Mouse (Mus musculus) telencephalon, adult 2 months (tissue): ENCODE measurements around the gene Klhl8.

Experiments
- DNase-seq: peaks from one replicate; pipeline ENCODE4 v3.0.0-alpha.2; 2011; ENCODE audit warnings: low read depth, low spot score

Klhl8 gene

GRCm38 (mm10) chr5:103846609-103847008 is 64.5 kb downstream of the Klhl8 start:
- no peak for DNase-seq

GRCm38 (mm10) chr5:103846154-103846551 is 64.9 kb downstream of the Klhl8 start:
- no peak for DNase-seq

- no peak for DNase-seq
Measured at GRCm38 (mm10) chr5:103845418-103846153, 65.5 kb downstream of the Klhl8 start.

GRCm38 (mm10) chr5:103843938-103844337 is 67.1 kb downstream of the Klhl8 start:
- DNase-seq, result no peak

DNA sequence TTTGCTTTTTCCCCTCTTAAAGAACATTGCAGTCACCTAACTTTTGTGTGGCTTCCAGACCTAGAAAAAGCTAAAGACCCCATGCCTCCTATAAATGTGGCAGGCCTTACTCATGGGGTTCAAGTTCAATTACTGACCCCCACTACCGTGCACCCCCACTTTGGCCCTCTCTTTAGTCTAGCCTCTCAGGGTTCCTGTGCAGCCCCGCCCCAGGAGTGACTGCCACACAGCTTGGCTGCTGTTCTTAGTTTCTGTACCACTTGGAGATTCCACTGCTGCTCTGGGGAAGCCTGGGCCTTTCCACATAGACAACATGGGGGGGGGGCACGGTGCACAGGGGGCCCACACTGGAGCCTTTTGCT is 71.8 kb downstream of the Klhl8 start:
- DNase-seq, result no peak

DNA sequence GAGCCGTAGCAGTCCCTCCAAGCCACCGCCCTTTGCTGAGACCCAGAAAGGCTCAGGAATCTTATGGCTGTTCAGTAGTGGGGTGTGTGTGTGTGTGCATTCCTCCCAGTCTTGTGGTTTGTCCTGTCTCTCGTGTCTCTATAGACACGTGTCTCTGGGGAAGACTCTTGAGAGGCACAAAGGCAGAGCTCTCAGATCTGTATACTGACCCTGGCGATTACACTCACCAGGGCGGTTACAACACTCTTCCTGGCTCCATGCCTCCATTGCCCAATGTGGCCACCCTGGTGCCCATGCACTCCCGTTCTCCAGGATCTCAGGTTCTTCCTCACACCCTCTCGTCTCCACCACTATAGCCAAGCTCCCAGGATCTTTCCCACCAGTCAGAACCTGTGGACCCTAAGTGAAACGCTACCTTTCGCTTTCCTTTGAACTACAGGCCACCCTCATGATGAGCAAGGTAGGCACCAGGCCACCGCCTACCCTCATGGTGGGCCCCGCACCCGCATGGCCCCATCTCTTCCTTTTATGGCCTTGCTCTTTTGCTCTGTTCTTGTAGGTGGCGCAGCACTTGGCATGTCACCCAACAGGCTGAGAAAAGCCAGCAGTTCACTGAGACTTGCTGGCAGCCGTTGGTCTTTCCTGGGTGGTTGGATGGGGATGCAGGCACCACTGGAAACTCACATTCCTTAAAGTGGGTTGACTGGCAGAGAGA is 72.4 kb downstream of the Klhl8 start:
- DNase-seq, result no peak

- no peak for DNase-seq
Measured at GRCm38 (mm10) chr5:103836148-103836784, 74.8 kb downstream of the Klhl8 start.

GRCm38 (mm10) chr5:103835471-103836147 is 75.5 kb downstream of the Klhl8 start:
- DNase-seq, result no peak

DNA sequence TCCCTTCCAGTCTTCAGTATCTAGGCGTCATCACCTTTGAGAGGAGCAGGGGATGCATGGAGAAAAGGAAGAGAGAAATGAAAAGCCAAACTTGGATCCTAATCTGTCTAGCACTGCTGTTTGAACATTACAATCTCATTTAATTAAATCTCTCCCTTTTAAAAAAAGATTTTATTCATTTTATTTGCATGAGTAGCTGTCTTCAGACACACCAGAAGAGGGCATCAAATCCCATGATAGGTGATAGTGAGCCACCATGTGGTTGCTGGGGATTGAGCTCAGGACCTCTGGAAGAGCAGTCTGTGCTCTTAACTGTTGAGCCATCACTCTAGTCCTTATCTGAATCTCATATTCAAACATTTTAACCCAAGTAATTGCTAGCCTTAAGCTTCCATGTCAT is 80.2 kb downstream of the Klhl8 start:
- DNase-seq, result no peak

DNA sequence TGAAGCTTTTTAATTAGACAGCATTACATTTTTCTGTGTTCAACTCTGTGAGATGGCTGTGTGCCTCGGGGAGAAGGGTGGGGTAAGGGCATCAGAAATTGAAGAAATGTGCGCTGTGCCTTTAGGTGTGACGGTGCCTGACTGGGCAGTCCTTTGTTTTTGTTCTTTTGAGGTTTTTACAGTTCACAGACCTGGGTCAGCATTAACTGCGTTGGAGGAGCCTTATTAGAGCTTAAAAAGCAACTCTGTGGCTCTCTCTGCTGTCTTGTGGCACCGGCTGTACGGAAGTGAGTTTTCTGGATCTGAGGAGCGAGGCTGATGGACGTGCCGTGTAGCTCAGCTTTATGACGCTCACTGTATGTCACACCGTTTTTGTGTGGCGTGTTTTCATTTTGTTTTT is 81.9 kb downstream of the Klhl8 start:
- no peak for DNase-seq

- no peak for DNase-seq
Measured at GRCm38 (mm10) chr5:103828729-103829128, 82.3 kb downstream of the Klhl8 start.

GRCm38 (mm10) chr5:103828304-103828703 is 82.8 kb downstream of the Klhl8 start:
- DNase-seq, result no peak

- DNase-seq, result no peak
Measured at GRCm38 (mm10) chr5:103822949-103823348, 88.1 kb downstream of the Klhl8 start.

DNA sequence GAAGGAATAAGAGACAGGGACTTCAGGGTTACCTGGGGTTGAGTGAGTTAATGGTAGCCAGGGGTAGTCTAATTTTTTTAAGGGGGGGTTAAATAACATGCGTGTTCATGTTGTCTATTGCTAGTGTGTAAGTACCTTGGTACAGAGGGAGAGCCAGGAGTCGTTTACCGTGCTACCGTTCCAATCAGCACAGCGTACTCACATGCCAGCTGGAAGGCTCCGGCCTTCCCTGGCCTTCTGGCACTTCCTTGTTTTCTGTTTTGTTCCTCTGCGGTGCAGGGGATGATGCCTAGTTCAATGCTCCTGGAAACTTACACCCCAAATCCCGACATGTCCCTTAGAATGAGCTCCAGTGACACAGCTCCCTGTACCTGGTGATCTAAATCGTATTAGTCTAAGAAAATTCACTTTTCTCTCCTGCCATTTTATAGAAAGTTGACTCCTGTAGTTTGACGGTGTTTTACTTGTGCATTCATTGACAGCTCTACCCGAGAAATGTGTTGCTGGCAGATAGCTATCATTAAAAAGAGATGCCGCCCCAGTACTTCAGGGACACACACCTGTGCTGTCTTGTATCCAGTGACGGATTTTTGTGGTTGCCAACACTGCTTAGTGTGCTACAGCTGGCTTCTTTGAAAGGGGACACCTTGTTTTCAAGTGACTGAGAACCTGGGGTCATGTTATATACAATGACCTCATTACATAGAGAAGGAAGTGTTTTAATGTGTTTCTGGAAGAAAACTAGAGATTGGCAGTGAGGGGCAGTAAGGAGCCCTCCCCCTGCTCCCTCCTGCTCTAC is 89.4 kb downstream of the Klhl8 start:
- DNase-seq, result no peak

DNA sequence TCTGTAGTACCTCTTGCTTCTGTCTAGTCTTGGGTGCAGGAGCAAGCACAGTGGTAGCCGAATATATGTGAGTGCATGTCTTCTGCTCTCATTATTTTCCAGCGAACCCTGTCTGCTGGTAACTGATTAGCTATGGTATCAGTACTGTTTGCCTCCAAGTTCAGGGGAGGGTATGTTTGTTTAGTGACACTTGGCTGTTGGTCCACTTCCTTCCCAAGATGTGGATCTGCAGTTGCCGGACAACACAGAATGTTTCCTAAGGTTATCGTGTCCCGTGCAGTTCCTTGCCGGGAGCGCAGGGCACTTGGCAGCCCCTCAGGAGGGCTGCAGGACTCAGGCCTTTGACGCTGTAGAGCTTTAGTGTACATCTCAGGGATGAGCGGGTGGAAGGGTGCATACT is 90.0 kb downstream of the Klhl8 start:
- no peak for DNase-seq

DNA sequence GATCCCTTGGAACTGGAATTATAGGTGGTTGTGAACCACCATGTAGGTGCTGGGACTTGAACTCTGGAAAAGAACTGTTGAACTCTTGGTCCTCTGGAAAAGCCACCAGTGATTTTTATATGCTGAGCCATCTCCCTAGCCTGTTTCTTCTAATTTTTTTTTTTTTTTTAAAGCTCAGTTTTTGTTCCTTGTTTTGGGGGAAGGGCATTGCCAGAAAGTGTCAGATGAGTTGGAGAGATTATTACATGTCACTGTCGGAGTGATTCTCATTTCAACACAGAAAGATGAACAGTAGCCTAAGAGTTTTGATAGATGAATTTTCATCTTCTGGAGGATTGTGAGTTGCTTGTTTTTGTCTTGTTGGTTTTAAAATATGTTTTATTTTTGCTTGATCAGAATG is 91.4 kb downstream of the Klhl8 start:
- no peak for DNase-seq

- no peak for DNase-seq
Measured at GRCm38 (mm10) chr5:103818602-103819001, 92.5 kb downstream of the Klhl8 start.

GRCm38 (mm10) chr5:103817754-103818153 is 93.3 kb downstream of the Klhl8 start:
- peak; percentile 40 for DNase-seq

DNA sequence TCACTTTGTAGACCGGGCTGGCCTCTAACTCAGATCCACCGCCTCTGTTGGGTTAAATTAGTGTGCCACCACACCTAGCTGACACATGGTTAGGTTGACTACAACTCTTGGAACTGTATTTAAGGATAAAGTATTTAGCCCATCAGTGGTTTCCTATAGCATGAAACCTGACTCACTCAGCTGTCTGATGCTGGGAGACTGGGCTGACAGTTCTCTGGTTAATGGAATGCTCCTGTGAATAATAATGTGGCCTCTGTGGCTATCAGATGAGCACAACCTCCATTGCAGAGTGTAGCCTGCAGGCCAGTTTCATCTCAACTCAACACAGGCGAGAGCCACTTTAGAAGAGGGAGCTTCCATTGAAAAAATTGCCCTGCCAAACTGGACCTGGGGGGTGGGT is 94.3 kb downstream of the Klhl8 start:
- no peak for DNase-seq

- DNase-seq, result no peak
Measured at GRCm38 (mm10) chr5:103815249-103815617, 95.8 kb downstream of the Klhl8 start.

DNA sequence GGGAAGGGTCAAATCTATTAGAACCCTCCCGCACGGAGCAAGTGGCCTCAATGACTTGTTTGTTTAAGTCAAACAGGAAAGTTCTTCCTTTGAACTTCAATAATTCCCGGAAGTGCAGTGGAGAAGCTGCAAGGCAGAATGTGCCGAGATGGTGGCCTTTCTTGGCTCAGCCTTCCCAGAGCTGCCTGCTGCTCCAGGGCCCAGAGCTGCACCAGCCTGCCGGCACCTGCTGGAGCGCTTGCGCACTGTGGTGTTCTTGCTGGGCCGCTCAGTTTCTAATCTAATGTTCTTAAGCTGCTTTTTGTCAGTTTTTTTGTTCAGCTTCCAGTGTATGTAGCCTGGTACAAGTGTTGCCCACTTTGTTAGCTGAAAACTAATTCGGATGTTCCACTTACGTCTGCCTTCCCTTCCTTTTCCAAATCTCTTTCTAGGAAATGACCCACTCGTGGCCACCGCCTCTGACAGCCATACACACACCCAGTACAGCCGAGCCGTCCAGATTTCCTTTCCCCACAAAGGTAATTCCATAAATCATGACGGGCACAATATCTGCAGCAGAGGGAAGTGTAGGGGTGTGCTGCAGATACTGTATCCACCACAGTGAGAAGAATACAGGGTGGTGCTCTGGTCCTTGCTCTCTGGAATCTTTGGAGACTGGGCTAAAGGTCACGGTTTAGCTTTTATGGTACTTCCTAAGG is 96.4 kb downstream of the Klhl8 start:
- no peak for DNase-seq
